Mouse (Mus musculus) embryo, embryonic 11.5 days (tissue): ENCODE data around the gene Thrb.

Experiments used
- DNase-seq: peaks from one replicate; pipeline ENCODE4 v3.0.0-alpha.2; 2012; ENCODE audit warnings: low read depth, low spot score

Gene Thrb

DNA sequence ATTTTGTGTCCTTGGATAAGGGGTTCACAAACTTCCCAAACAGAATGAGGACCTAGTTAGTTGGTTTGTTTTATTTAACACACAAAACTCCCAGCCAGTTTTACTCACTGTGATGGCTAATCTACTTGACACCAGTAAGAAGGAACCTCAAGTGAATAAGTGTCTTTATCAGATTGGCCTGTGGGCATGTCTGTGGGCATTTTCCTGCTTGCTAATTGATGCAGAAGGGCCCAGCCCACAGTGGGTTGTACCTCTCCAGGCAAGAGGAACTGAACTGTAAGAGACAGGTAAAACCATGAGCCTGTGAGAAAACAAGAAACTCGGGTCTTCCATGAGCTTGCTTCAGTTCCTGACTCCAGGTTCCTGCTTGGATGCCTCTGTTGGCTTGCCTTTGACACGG, 215.9 kb downstream of the Thrb start:
- no peak for DNase-seq

DNA sequence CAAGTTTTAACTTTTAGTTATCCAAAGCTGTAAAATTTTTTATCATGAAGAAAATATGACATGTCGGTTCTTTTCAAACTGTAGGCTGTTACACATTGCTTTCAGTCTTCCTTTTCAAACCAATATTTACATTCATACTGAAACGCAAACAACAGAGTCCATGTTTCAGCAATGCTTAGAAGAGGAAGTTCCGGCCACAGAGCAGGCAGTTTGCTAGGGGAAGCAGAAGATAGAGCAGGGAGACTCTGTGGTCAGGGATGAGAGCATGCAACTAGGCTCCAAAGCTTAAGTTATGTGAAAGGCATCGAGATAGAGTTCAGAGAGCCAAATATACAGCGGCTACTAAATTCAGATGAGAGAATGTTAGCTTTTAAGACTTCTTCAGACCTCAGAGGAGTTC, 219.4 kb downstream of the Thrb start:
- no peak for DNase-seq

DNA sequence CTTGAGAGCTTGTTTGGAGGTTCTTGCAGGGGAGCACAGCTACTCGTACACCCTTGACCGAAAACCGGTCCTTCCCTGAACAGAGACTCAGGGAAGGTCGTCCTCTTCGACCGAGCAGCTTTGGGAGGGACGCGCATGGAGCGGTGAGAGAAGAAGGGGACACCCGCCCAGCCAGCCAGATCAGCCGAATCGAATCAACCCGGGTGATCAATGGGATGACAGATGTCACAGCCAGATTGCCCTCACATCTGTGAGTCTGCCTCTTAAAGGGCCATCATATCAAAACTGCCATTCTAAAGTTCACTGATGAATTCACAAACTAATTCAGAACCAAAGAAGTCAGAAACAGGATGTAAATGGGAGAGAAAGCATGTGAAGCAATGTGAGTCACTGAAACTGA, 224.8 kb downstream of the Thrb start:
- DNase-seq = no peak

DNA sequence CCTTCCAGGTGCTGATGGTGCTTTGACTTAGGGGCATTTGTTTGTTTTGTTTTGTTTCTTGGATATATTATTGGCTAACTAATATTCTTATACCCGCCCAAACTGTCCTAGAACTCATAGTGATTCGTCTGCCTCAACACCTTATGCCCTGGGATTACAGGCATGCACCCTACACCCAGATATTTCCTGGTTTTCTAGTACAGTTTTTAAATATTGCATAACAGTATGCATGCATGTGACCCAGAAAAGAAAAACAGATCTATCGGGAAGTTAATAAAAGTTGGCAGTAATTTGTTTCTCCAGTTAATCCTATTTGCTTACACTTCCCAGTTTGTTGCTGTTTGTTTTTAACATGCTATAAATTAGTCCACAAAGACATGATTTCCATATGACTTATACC, 225.3 kb downstream of the Thrb start:
- DNase-seq = no peak

DNA sequence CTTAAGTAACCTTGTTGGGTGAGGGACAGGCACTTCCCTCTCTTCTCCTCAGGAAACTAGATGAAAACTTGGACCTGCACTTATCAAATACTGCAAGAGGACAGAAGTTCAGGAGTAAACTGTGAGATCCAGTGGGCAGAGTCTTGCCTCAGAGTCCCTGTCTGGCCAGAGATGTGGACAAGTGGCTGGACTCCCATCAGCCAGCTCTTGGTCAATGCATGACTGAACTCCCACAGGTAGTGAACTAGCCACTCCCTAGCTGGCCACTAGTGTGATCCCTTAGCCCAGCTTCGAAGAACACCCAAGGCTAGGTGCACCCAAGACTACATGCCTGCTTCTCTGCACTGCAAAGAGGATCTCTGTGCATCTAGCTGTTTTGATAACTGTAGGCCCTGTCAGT, 234.7 kb downstream of the Thrb start:
- DNase-seq = no peak

DNA sequence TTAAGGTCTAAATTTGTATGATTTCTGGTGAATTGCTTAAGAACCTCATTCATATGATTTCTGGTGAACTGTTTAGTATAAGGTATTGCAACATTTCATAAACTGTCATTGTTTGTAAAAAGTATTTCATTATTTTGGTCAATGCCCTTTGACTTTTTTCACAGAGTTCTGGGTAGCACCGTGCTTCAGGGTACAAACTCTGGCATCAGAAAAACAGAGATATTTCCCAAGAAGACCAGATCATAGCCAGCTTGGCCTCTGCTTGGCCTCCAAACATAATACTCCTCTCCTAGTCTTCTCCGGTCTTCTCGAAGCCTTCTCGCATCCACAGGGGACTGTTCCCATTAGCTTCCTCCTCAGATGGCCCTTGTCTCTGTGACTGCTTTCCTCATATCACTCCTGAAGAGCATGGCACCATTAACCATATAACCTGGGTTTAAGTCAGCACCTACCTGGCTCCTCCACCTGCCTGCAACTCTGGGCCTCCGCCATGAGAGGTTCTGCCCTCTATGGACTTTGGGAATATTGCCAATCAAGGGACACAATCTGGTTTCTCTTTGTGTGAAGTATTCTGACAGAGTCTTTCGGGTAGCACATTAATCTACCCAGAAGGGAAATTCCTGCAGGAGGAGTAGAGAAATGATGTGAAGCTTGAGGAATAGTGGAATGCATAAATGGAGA, 239.8 kb downstream of the Thrb start:
- no peak for DNase-seq

DNA sequence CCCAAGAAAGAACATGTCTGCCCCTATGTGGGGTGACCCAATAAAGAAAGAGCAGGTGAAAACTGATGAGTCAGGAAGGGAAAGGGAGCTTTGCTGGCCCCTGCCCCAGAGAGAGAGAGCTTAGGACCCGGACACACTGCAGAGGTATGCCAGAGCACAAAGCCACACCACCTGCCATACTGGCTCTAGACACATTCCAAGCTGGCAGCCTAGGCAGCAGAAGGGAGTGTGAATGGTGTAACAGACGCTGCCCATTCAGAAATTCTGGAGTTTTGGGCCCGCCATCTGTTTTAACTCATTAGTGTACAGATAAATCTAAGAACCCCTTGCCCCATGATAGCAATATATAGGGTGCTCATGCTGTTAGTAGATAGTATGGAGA, 240.3 kb downstream of the Thrb start:
- DNase-seq = no peak

DNA sequence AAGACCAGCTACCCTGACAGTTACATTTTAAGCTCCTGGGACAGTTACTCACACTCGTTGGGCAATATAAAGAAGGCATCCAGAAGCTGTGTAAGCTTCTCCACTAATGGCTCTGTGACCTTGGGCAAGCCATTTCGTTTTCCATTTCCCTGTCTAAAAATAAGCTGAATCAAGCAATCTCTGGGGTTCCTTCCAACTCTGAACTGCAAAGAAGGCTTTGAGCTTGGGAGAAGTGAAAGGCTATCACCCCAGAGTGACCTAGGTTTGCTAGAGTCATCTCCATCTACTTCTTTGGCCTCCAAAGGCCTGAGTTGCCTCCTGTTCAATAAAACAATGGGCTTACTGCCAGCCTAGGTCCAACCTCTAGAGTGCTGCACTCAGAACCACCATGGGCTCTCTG, 242.4 kb downstream of the Thrb start:
- no peak for DNase-seq

DNA sequence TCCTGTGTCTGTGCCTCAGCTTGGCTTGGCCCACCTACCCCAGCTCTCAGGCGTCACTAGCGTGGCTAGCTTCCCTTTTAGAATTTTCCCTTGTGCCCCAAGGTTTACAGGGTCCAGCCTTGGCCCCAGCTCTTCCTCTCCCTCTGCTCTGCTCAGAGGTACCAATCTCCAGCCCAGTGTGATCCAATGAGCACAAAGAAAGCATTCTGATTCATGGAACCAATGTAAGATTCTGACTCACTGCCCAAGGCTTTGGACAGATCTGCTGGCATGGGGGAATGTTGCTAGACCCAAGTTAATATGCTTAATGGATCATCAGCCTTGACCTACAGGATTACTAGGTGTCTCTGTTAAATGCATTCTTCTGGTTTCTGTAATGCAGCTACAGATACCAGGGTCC, 243.1 kb downstream of the Thrb start:
- DNase-seq = no peak

DNA sequence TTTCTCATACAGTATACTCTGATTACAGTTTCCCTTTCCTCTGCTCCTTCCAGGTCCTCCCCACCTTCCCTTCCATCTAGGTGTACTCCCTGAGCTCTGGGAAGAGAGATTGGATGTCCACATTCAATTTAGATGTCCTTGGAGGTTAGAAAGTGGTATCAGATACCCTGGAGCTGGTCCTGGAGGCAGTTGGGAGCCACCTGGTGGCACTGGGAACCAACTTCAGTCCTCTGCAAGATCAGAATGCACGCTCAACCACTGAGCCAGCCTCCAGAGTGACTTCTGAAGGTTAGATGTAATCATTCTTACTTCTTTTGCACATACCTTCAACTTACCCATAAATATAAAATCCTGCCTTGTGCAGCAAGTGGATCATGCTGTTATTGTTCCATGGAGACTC, 244.5 kb downstream of the Thrb start:
- no peak for DNase-seq

DNA sequence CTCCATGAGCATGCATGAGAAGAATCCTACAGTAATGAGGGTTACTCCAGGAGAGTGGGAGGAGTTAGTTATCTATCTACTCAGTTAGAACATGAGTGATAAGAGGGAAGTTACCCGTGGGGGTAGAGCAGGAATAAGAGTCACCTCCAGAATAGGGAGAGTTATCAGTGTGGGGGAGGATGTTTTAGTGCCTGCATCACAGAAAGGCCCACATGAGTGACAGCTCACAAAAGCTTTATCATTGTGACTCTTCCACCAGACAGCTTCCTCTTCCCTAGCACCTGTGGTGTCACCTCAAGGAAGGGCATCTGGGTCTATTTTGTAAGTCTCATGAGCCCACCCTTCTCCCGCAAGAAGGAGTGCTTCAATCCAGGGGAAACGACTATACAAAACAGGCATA, 245.6 kb downstream of the Thrb start:
- DNase-seq = no peak

DNA sequence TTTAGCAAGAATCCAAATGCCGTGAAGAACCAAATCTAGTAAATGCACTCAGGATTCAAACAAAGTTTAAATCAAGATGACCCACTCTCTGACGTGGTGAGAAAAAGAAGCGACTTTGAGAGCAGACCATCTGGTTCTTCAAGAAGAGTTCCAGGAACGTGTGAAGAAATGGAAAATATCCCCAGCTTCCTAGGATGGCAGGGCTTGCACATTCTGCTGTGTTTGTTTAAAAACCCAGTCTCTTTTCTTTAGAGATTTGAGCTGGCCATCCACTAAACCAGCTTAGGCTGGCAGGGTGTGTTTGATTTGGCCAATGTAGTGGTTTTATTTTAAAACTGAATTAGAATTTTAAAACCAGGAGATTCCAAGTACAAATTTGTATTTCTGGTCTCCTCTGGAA, 246.9 kb downstream of the Thrb start:
- DNase-seq = no peak

DNA sequence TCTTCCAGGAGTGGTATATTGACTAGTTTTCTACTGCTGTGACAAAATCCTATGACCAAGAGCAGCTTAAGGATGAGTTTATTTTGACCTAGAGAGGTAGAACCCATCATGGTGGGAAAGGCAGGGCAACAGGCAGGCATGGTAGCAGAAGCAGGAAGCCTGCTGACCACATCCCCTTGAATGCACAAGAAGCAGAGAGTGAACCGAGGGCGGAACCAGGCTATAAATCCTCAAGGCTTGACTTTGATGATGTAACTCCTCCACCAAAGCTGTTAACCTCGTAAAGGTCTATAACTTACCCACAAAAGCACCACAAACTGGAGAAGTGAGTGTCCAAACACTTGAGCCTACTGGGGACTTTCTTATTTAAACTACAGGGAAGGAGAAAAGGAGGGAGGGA, 251.1 kb downstream of the Thrb start:
- no peak for DNase-seq

DNA sequence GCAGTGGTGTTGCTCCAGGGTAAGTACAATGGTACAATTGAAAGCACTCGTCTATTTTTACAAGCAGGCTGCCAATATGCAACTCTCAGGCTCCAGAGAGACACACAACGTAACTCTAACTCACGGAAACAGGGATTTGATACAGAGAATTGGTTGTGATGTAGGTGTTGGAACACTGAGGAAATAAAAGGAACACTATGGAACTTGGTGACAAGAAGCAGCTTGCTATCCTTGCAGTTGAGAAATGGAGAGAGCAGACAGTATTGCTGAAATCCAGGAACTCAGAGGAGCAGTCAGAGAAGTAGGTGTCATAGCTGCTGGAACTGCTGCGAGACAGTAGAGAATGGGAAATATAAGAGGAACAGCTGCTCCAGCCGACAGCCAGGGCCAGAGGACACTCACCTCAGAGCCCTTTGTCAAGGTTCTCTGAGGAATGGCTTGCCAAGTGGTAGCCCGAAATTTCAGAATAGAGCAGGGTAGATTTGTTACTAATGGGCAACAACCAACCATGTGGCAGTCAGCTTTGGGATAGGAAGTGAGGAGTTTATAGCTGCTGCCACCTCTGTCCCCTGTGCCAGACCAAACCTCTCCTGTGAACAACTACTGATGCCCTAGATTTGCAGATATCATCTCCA, 252.6 kb downstream of the Thrb start:
- no peak for DNase-seq

DNA sequence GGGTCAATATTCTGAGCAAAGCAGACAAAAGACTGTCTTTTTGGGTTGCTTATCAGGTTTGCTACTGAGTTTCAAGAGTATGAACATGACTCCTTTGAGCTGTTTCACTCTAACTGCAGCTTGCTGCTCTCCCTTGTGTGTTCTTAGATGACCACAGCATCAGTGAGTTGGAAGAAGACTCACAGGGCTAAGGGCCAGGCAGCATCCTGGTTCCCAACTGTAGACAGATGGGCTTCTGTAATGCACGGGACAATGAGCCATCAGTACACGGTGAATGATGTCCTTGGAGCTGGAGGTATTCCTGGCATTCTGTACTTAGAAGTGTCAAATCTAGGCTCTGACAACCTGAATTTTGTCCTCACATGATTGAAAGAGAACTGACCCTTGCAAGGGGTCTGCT, 255.5 kb downstream of the Thrb start:
- no peak for DNase-seq

DNA sequence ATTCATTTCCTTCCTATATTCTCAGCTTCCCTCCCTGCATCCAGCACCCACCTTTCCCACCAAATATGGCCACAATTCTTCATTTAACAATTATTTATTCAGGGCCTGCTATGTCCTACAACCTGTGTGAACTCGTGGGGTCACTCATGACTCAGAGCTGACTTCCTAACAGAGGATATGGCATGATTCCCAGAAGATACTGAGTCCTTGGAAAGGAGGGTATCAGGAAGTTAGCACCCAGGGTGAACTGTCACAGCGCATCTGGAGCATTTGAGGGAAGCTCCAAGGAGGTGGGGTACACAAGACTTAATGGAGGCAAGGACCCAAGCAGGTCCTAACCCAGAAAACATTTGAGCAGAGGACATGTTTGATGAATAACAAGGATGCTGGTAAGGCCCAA, 256.6 kb downstream of the Thrb start:
- no peak for DNase-seq

DNA sequence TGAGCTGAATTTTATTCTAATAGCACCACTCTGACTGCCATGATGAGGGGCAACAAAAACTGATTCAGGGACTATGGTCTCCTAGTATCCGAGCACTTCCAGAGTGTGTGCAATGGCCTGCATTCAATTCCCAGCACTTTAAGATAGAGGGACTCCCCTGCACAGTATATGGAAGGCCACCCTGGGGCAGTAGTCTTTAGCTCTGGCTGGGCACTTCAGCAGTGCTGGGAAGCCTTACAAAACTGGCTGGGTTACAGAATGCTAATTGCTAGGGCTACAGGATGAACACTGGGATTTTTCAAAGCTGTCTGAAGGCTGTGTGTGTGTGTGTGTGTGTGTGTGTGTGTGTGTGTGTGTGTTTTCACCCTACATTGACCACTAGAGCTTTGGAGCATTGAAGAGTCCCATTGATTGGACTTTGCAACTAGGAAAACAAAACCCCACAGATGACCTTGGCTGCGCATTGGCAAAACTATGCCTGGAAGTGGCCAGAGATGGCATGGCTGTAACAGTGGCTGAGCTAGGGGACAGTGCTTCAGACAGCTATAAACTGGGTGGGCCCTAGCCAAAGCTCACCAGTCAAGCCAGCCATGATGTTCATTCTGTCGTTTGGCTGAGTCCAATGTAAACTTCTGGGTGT, 257.2 kb downstream of the Thrb start:
- no peak for DNase-seq

DNA sequence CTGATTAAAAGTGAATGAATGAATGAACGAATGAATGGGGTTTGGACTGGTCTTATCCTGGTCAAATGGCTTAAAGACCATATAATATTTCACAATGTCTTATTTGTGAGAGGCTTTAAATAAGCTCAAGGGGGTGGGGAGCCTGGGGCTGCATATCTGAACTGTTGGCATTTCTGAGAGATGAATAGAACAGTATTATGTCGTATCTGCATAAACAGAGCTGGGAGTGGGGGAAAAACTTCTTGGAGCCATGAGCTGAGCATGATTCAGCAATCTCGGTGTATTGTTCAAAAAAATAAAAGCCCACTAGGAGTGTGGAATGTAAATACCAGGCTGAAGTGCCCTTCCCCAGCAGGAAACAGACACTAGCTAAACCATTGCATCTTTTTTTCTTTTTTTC, 257.8 kb downstream of the Thrb start:
- no peak for DNase-seq

DNA sequence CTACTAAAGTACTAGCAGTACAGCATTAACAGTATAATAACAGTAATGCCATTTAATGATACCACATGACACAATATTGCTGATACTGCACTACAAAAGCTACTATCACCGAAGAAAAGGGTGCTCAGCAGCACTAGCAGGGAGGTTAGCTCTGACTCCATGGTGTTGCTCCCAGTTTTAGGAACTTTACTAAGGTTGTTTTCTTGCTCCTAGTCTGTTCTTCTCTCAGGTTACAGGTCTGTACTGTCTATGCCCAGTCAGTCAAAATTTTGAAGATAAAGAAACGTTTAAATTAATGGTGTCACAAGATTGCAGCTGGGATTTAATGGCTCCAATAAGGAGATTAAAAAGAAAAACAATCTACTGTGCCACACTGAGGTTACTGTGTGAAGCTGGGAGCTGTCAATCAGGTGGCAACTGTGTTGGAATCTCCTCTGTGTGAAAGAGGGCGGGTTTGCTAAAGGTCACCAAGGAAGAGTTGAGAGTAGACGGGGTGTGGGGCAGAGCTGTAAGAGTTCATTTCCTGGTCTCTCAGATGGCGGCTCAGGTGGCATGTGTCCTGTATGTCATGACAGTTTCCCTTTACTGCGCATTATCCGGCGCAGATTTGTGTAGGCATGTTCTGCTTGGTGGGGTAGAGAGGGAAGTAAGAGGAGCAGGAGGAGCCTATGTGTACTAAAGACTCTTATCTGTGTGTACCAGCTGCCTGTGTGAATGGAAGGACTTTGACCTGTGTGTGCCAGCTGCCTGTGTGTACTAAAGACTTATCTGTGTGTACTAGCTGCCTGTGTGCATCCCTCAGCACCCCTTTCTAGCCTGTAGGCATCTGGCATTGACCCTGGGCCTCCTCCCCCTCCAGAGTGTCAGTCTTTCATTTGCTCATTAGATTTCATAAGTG, 263.0 kb downstream of the Thrb start:
- no peak for DNase-seq

DNA sequence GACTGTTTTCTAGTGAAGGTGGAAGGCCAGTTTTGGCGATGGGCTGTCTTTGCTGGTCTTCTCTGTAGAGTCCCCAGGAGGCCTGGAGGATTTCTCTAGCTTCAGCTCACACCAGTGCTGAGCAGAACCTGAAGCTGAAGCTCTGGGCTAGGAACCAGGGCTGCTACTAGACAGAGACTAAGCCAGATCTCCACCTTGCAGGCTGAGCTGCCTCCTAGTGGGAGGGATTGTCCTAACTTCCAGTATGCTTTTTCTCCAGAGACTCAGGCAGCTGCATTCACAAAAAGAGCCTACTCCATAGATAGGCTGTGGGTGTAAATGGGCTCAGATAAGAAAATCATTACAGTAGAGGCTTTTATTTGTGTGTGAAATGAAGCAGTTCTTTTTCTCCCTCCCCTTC, 267.4 kb downstream of the Thrb start:
- DNase-seq = no peak

DNA sequence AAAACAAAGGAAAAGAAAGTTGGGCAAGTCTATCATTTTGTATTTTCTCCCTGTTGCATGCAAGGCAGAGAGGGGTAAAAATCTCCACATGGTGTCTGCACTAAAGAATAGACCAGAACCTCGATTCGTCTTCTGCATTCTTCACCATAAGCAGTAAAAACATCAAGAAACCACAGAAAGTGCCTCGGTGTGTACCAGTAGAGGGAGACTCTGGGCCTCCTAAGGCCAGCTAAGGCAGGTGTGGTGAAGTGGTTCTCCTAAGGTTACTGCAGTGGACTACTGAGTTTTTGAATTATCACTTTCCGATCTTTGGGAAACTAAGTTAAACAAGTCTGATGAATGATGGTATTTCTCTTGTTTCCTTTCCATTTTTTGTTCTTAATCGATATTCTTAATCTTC, 269.5 kb downstream of the Thrb start:
- no peak for DNase-seq

DNA sequence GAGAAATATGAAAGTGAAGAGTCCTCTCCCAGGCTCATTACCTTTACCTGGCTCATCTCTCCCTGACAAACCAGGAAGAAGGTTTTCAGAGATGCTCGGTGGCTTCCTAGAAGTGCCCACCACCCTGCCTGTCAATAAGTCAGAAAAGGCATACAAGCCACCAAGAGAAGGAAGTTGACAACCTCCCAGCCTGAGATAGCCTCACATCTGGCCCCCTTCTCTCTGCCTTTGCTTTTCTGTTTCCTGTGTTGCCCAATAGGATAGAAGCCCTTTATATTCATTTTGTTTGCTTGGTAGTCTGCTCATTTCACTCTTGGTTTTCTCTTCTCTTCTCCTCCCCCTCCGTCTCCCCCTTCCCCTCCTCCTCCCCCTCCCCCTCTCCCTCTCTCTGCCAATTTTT, 273.4 kb downstream of the Thrb start:
- no peak for DNase-seq
